Mouse (Mus musculus): ENCODE measurements around the gene Gm44.
"Not testable (repeated sequence)": the region's sequence is repeated elsewhere in the genome, so short reads cannot be mapped to it uniquely, and the experiment has no call there.

Gene Gm44

GRCm38 (mm10) chrX:90891842-90892241, at the start of gene Gm44:
TSS of gene Gm44 (plus strand) at chrX:90892142.
- no peak for DNase-seq (ENCODE audit: low read depth, low spot score)

- peak; percentile 2 for DNase-seq (ENCODE audit: low read depth, low spot score)
Observed at GRCm38 (mm10) chrX:90927989-90928388, 36.0 kb downstream of the Gm44 start.

- DNase-seq (ENCODE audit: low read depth, low spot score), result not testable (repeated sequence)
Observed at GRCm38 (mm10) chrX:90938211-90938610, 46.3 kb downstream of the Gm44 start.

Data from ES-CJ7 (cell line).